Mouse (Mus musculus) embryo, embryonic 9.5 days (tissue): Measurements from ENCODE around the gene Cops2.
A peak's percentile ranks its signal among the peaks of the same experiment; 100 is the strongest.

Experiments used
- DNase-seq: peaks from one replicate; pipeline ENCODE4 v3.0.0-alpha.2; 2017; ENCODE audit errors: extremely low spot score

Gene Cops2

GRCm38 (mm10) chr2:125826201-125826600 is 32.7 kb downstream of the Cops2 start:
- DNase-seq: no peak

DNA sequence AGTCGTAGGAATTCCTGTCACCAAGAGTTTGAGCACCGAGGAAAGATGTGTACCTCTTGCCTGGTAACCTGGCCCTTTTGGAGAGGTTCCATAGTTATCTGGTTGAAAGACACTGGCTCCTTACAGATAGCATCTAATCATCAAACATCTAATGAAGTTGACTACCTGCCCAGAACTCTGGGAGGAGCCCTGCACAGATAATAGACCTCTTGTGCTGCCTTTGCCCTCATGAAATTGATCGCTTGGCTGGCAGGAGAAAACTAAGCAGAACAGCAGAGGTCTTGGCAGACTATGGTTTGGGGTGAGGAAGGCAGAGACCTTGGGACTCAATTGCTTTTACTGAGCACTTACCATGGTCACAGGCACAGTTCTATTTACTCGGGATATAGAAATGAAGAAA is 38.5 kb downstream of the Cops2 start:
- no peak for DNase-seq

GRCm38 (mm10) chr2:125813972-125814595 is 44.9 kb downstream of the Cops2 start:
- no peak for DNase-seq

DNA sequence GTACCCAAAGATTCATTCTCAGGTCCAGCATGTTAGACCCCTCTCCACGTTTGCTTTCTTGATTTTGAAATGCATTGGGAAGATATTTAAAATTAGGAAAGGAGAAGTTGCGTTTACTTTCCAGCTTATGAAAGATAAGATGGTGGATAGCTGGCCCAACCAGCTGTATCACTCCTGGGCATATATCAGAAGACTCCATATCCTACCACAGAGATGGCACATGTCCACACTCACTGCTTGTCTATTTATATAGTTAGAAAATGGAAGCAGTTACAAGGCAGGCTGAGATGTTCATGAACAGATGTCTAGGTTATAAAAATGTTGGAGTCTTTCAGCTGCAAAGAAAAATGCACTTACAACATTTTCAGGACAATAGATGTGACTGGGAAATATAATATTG is 47.6 kb downstream of the Cops2 start:
- DNase-seq: no peak

- no peak for DNase-seq
These were observed 49.4 kb downstream of the Cops2 start for GRCm38 (mm10) chr2:125809551-125809950.

DNA sequence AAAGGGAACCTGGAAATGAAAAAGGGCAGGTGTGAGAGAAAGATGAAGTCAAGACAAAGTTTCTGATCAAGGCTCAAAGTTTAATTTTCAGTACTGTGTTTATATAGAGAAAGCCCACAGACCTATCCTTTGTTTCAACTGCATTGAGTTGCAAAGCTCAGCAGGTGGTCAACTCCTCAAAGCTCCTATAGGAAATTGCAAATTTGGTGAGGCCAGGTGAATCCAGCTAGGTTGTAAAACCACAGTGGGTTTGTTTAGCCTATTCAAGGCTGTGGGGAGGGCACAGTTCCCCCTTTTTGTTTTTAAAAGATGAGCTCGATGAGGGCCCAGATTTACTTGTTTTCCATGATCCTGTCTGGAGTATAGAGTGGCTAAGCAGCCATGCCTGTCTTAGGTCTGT is 53.1 kb downstream of the Cops2 start:
- no peak for DNase-seq

GRCm38 (mm10) chr2:125801947-125802346 is 57.0 kb downstream of the Cops2 start:
- DNase-seq: no peak

DNA sequence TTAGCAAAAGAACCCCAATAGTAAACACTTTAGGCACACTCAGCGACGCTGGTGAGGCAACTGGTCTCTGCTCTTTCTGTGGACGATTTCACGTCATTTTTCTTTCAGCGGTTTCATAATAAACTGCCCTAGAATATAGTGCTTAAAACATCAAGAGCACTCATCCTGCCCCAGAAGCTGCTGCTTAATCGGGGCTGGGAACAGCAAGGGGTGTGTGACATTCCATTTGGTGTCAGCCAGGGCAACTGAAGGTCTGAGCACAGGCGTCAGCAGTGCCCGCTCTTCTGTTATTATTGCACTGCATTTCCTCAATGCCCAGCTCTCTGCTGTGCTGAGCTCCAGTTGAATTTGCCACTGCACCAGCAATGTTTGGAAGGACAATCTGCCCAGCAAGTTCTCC is 57.9 kb downstream of the Cops2 start:
- DNase-seq: no peak

DNA sequence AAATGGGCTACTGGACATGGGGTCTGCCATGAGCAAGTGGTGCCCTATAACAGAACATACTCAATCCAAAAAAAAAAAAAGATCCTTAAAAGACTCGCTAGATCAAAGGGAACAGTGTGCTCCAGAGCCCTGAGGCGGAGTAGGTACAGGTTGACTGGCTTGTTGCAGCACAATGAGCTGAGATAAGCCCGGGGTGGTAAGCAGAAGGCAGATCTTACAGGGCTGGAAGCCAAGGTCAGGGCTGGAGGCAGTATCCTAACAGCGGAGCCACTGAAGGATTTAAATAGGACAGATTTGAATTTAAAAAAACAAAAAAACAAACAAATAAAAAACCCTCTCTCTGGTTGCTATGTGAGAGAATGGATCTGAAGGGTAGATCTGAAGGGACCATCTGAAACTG is 58.5 kb downstream of the Cops2 start:
- no peak for DNase-seq

GRCm38 (mm10) chr2:125797872-125798271 is 61.1 kb downstream of the Cops2 start:
- no peak for DNase-seq

DNA sequence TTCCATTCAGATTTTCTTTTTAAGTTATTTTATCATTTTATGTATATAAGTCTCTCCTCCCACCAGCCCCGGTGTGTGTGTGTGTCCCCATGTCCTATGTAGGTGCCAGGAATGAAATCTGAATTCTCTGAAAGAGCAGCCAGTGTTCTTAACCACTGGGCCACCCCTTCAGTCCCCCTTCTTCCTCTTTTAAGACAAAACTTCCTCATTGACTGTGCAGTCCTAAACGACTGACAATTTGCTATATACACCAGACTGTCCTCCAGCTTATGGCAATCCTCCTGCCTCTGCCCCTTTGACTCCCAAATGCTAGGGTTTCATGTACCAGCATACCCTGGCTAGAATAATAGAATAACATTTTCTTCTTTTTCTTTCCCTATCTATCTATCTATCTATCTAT is 63.8 kb downstream of the Cops2 start:
- DNase-seq: no peak

- no peak for DNase-seq
These were observed 64.8 kb downstream of the Cops2 start for GRCm38 (mm10) chr2:125794166-125794565.

DNA sequence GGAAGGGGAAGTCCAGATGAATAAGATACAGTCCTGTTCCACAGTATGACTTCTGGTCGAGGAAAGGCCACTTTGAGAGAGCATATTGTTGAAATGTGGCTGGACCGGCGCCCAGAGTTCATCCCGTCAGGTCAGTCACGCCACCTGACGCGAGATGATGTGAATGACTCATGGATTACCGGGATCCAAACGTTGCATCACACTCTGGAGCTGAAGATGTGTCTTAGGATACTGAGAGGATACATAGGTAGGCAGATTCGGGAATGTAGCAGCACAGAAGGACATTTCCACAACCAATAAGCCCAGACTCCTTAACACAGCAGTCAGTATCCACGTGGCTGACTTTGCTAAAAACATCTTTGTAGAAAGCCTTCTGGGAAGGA is 66.1 kb downstream of the Cops2 start:
- DNase-seq: no peak

- no peak for DNase-seq
These were observed 66.6 kb downstream of the Cops2 start for GRCm38 (mm10) chr2:125792144-125792878.

DNA sequence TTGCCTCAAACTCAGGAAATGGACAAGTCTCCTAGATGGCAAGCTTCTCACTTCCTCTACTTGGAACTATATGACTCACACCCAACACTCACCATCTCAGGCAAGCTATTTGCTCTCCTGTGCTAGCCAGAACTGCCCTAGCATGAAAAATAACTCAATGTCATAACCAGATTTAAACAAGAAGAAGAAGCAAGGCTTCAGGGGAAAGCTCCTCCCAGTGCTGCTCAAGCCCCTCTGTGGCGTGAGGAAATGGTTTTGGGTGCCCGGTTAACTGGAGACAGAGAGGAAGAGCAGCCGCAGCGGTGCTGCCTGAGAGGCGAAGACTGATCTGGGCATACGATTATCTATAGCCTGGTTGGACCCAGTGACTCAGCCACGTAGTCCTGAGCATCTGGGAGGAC is 67.5 kb downstream of the Cops2 start:
- no peak for DNase-seq

DNA sequence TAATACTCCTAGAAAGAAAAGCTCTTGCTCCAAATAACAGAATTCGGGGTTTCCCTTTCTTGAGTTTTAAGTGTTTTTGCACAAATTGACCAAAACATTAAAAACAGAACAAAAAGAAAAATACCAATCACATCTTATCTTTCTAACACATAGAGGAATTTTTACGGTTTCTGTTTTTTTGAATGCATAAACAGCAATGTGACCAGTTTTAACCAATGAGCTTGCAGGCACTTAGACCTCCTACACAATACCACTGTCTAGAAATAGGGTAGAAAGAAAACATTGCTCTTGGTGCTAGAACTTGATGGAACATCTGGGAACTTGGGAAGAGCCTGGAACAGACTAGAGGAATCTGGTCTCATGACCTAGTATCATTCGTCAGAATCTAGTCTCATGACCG is 68.7 kb downstream of the Cops2 start:
- DNase-seq: no peak

- no peak for DNase-seq
These were observed 69.7 kb downstream of the Cops2 start for GRCm38 (mm10) chr2:125789265-125789664.

- no peak for DNase-seq
These were observed 70.2 kb downstream of the Cops2 start for GRCm38 (mm10) chr2:125788785-125789184.

DNA sequence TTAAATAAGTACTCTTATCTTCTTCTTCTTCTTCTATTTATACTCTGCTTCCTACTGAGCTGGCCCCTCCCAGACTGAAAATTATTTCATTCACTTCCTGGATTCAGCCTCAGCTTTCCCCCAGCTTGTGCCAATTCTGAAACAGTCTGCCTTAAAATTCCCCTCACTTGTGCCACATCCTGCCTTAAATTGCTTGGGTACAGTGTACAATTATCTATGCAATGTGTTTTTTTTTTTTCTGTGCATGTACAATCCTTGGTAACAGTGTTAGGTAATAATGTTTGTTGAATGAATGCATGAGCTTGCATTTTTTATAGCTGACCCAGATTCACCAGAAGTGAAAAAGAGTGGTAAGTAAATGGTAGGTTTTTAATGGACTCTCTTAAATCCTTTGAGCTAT is 70.6 kb downstream of the Cops2 start:
- DNase-seq: no peak

DNA sequence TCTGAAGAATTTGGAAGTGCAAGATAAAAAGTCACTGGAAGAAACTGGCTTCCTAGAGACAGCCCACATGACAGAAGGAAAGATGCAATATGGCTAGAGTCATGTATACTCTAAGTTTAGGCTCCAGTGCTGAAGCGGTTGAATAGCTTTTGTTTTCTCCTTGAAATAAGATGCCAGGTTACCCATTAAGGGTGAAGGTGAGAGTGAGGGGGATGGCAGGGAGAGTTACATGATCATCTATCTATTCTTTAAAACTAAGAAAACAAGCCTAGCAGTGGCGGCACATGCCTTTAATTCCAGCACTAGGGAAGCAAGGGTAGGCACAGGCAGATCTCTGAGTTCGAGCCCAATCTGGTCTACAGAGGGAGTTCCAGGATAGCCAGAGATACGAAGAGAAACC is 73.9 kb downstream of the Cops2 start:
- DNase-seq: no peak

DNA sequence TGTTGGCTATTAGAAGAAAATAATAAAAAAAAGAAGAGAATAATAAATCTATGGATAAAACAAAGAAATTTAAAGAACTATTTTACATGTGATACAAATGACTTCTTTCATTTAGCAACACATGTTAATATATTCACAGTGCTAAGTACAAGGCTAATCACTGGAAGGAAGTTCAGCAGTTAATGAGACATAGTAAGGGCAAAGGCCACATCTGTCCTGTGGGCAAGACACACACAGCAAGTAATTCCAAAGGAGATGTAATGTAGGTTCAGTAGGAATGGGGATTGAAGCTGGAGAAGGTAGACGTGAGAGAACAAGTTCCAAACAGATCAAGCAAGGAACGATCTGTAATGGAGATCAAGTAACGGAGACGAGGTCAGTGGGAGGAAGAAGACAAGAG is 74.5 kb downstream of the Cops2 start:
- DNase-seq: no peak

GRCm38 (mm10) chr2:125783868-125784267 is 75.1 kb downstream of the Cops2 start:
- DNase-seq: no peak

GRCm38 (mm10) chr2:125782719-125783109 is 76.2 kb downstream of the Cops2 start, which contains the start of gene Secisbp2l:
Gene Secisbp2l, minus strand, starts transcription at chr2:125782870.
- peak; percentile 95 for DNase-seq
